Mouse (Mus musculus): ENCODE measurements around the gene Alpk3. TPM values are rescaled to one million over a fixed set of nuclear protein-coding genes. Genes with fewer than 3 reads are reported as not detected.

The Alpk3 gene
- polyA plus RNA-seq (2015; fragmentation: Nextera tagmentation; extraction: Ambion mirVana): 0.05 and 0.06 TPM in 2 replicates

GRCm38 (mm10) chr7:81057471-81057870 is at the start of gene Alpk3:
Gene Alpk3, plus strand, starts transcription at chr7:81057600.
- ATAC-seq: no peak
- no peaks in the 10 kb centered on the region for H3K27me3 ChIP-seq (replicated peaks; ENCODE audit: control insufficient read depth, insufficient read depth, low read length)
- H3K27ac ChIP-seq (ENCODE audit: low read length): no peak within 1 kb of the TSS
- H3K9me3 ChIP-seq (ENCODE audit: control insufficient read depth, low read length): no peaks in the 10 kb centered on the region
- H3K9ac ChIP-seq (replicated peaks; ENCODE audit: low read depth, low read length): no peak within 1 kb of the TSS
- H3K4me2 ChIP-seq (ENCODE audit: low read length): no peak within 1 kb of the TSS
- H3K36me3 ChIP-seq (ENCODE audit: control insufficient read depth, insufficient read depth): no peaks in the 10 kb centered on the region
- H3K4me3 ChIP-seq (replicated peaks; ENCODE audit: low read length): no peak within 1 kb of the TSS
- 49% methylated on average over 27 of the region's 27 CpGs for WGBS
- H3K4me1 ChIP-seq (replicated peaks; ENCODE audit: control insufficient read depth, insufficient read depth, low read length): no peaks in the 10 kb centered on the region

GRCm38 (mm10) chr7:81008285-81008684 is 49.1 kb upstream of the Alpk3 start:
- Histone ChIP-seq H3K9ac (replicated peaks; ENCODE audit: low read depth, low read length) (no peak overlapping the region), H3K27ac (ENCODE audit: low read length) (no peak overlapping the region), H3K4me2 (ENCODE audit: low read length) (no peak overlapping the region), H3K9me3 (ENCODE audit: control insufficient read depth, low read length) (no peaks in the 10 kb centered on the region), H3K4me3 (replicated peaks; ENCODE audit: low read length) (no peak overlapping the region), H3K27me3 (replicated peaks; ENCODE audit: control insufficient read depth, insufficient read depth, low read length) (no peaks in the 10 kb centered on the region), H3K4me1 (replicated peaks; ENCODE audit: control insufficient read depth, insufficient read depth, low read length) (no peaks in the 10 kb centered on the region), H3K36me3 (ENCODE audit: control insufficient read depth, insufficient read depth) (peaks cover 2% of the 10 kb centered on the region; the same call in 1 of the 2 replicates)
- 83% methylated on average over 3 of the region's 3 CpGs for WGBS
- ATAC-seq: no peak

GRCm38 (mm10) chr7:81011576-81011975 is 45.8 kb upstream of the Alpk3 start:
- WGBS: 95% methylated on average over 3 of the region's 3 CpGs
- Histone ChIP-seq H3K4me2 (ENCODE audit: low read length) (no peak overlapping the region), H3K9ac (replicated peaks; ENCODE audit: low read depth, low read length) (no peak overlapping the region), H3K36me3 (ENCODE audit: control insufficient read depth, insufficient read depth) (peaks cover 2% of the 10 kb centered on the region; the same call in 1 of the 2 replicates), H3K27me3 (replicated peaks; ENCODE audit: control insufficient read depth, insufficient read depth, low read length) (no peaks in the 10 kb centered on the region), H3K4me3 (replicated peaks; ENCODE audit: low read length) (no peak overlapping the region), H3K4me1 (replicated peaks; ENCODE audit: control insufficient read depth, insufficient read depth, low read length) (no peaks in the 10 kb centered on the region), H3K9me3 (ENCODE audit: control insufficient read depth, low read length) (no peaks in the 10 kb centered on the region), H3K27ac (ENCODE audit: low read length) (no peak overlapping the region)
- no peak for ATAC-seq

GRCm38 (mm10) chr7:81020307-81020706 is 37.1 kb upstream of the Alpk3 start:
- no peak overlapping the region for H3K9ac ChIP-seq (replicated peaks; ENCODE audit: low read depth, low read length)
- peaks cover 20% of the 10 kb centered on the region for H3K36me3 ChIP-seq (ENCODE audit: control insufficient read depth, insufficient read depth)
- no peak overlapping the region for H3K4me2 ChIP-seq (ENCODE audit: low read length)
- 52% methylated on average over 11 of the region's 11 CpGs for WGBS
- H3K9me3 ChIP-seq (ENCODE audit: control insufficient read depth, low read length): no peaks in the 10 kb centered on the region
- no peak for ATAC-seq
- H3K27me3 ChIP-seq (replicated peaks; ENCODE audit: control insufficient read depth, insufficient read depth, low read length): no peaks in the 10 kb centered on the region
- no peak overlapping the region for H3K4me3 ChIP-seq (replicated peaks; ENCODE audit: low read length)
- no peaks in the 10 kb centered on the region for H3K4me1 ChIP-seq (replicated peaks; ENCODE audit: control insufficient read depth, insufficient read depth, low read length)
- no peak overlapping the region for H3K27ac ChIP-seq (ENCODE audit: low read length)

GRCm38 (mm10) chr7:81022731-81023130 is 34.7 kb upstream of the Alpk3 start:
- Histone ChIP-seq H3K36me3 (ENCODE audit: control insufficient read depth, insufficient read depth) (peaks cover 28% of the 10 kb centered on the region), H3K4me3 (replicated peaks; ENCODE audit: low read length) (no peak overlapping the region), H3K27ac (ENCODE audit: low read length) (no peak overlapping the region), H3K4me2 (ENCODE audit: low read length) (no peak overlapping the region), H3K4me1 (replicated peaks; ENCODE audit: control insufficient read depth, insufficient read depth, low read length) (no peaks in the 10 kb centered on the region), H3K27me3 (replicated peaks; ENCODE audit: control insufficient read depth, insufficient read depth, low read length) (no peaks in the 10 kb centered on the region), H3K9me3 (ENCODE audit: control insufficient read depth, low read length) (no peaks in the 10 kb centered on the region), H3K9ac (replicated peaks; ENCODE audit: low read depth, low read length) (no peak overlapping the region)
- ATAC-seq: no peak

- WGBS: 59% methylated on average over 5 of the region's 5 CpGs
- no peak overlapping the region for H3K4me2 ChIP-seq (ENCODE audit: low read length)
- no peaks in the 10 kb centered on the region for H3K27me3 ChIP-seq (replicated peaks; ENCODE audit: control insufficient read depth, insufficient read depth, low read length)
- ATAC-seq: no peak
- no peak overlapping the region for H3K4me3 ChIP-seq (replicated peaks; ENCODE audit: low read length)
- no peak overlapping the region for H3K9ac ChIP-seq (replicated peaks; ENCODE audit: low read depth, low read length)
- H3K4me1 ChIP-seq (replicated peaks; ENCODE audit: control insufficient read depth, insufficient read depth, low read length): no peaks in the 10 kb centered on the region
- peaks cover 28% of the 10 kb centered on the region for H3K36me3 ChIP-seq (ENCODE audit: control insufficient read depth, insufficient read depth)
- H3K27ac ChIP-seq (ENCODE audit: low read length): no peak overlapping the region
- no peaks in the 10 kb centered on the region for H3K9me3 ChIP-seq (ENCODE audit: control insufficient read depth, low read length)
These were observed 33.3 kb upstream of the Alpk3 start for GRCm38 (mm10) chr7:81024118-81024517.

- no peak overlapping the region for H3K4me2 ChIP-seq (ENCODE audit: low read length)
- no peak for ATAC-seq
- H3K27ac ChIP-seq (ENCODE audit: low read length): no peak overlapping the region
- H3K9me3 ChIP-seq (ENCODE audit: control insufficient read depth, low read length): no peaks in the 10 kb centered on the region
- WGBS: 93% methylated on average over 9 of the region's 9 CpGs
- peaks cover 29% of the 10 kb centered on the region for H3K36me3 ChIP-seq (ENCODE audit: control insufficient read depth, insufficient read depth)
- H3K27me3 ChIP-seq (replicated peaks; ENCODE audit: control insufficient read depth, insufficient read depth, low read length): no peaks in the 10 kb centered on the region
- H3K4me3 ChIP-seq (replicated peaks; ENCODE audit: low read length): no peak overlapping the region
- H3K4me1 ChIP-seq (replicated peaks; ENCODE audit: control insufficient read depth, insufficient read depth, low read length): no peaks in the 10 kb centered on the region
- no peak overlapping the region for H3K9ac ChIP-seq (replicated peaks; ENCODE audit: low read depth, low read length)
These were observed 32.7 kb upstream of the Alpk3 start for GRCm38 (mm10) chr7:81024651-81025050.

- H3K9me3 ChIP-seq (ENCODE audit: control insufficient read depth, low read length): no peaks in the 10 kb centered on the region
- no peak overlapping the region for H3K9ac ChIP-seq (replicated peaks; ENCODE audit: low read depth, low read length)
- no peak for ATAC-seq
- peaks cover 39% of the 10 kb centered on the region for H3K36me3 ChIP-seq (ENCODE audit: control insufficient read depth, insufficient read depth)
- H3K4me2 ChIP-seq (ENCODE audit: low read length): no peak overlapping the region
- H3K4me1 ChIP-seq (replicated peaks; ENCODE audit: control insufficient read depth, insufficient read depth, low read length): no peaks in the 10 kb centered on the region
- WGBS: 97% methylated on average over 2 of the region's 2 CpGs
- no peak overlapping the region for H3K4me3 ChIP-seq (replicated peaks; ENCODE audit: low read length)
- H3K27me3 ChIP-seq (replicated peaks; ENCODE audit: control insufficient read depth, insufficient read depth, low read length): no peaks in the 10 kb centered on the region
- no peak overlapping the region for H3K27ac ChIP-seq (ENCODE audit: low read length)
These were observed 31.6 kb upstream of the Alpk3 start for GRCm38 (mm10) chr7:81025751-81026150.

- WGBS: 74% methylated on average over 2 of the region's 2 CpGs
- H3K36me3 ChIP-seq (ENCODE audit: control insufficient read depth, insufficient read depth): peaks cover 29% of the 10 kb centered on the region
These were observed 17.7 kb upstream of the Alpk3 start for GRCm38 (mm10) chr7:81039711-81040110.

GRCm38 (mm10) chr7:81043023-81043620 is 14.3 kb upstream of the Alpk3 start:
- Histone ChIP-seq H3K9me3 (ENCODE audit: control insufficient read depth, low read length) (no peaks in the 10 kb centered on the region), H3K27me3 (replicated peaks; ENCODE audit: control insufficient read depth, insufficient read depth, low read length) (no peaks in the 10 kb centered on the region), H3K4me1 (replicated peaks; ENCODE audit: control insufficient read depth, insufficient read depth, low read length) (0 out of 2 replicates have a peak, but pooled peaks cover 2% of the 10 kb centered on the region), H3K27ac (ENCODE audit: low read length) (peak overlapping the region; percentile 3; the same call in 1 of the 2 replicates), H3K4me3 (replicated peaks; ENCODE audit: low read length) (no peak overlapping the region), H3K9ac (replicated peaks; ENCODE audit: low read depth, low read length) (no peak overlapping the region), H3K36me3 (ENCODE audit: control insufficient read depth, insufficient read depth) (peaks cover 29% of the 10 kb centered on the region), H3K4me2 (ENCODE audit: low read length) (no peak overlapping the region)
- peak; percentile 67 for ATAC-seq
- WGBS: 39% methylated on average over 5 of the region's 5 CpGs

More at GRCm38 (mm10) chr7:81039711-81040110, 17.7 kb upstream of the Alpk3 start:
- Histone ChIP-seq H3K27ac (ENCODE audit: low read length) (no peak overlapping the region), H3K4me2 (ENCODE audit: low read length) (no peak overlapping the region), H3K9ac (replicated peaks; ENCODE audit: low read depth, low read length) (no peak overlapping the region), H3K27me3 (replicated peaks; ENCODE audit: control insufficient read depth, insufficient read depth, low read length) (no peaks in the 10 kb centered on the region), H3K4me1 (replicated peaks; ENCODE audit: control insufficient read depth, insufficient read depth, low read length) (0 out of 2 replicates have a peak, but pooled peaks cover 2% of the 10 kb centered on the region), H3K4me3 (replicated peaks; ENCODE audit: low read length) (no peak overlapping the region), H3K9me3 (ENCODE audit: control insufficient read depth, low read length) (no peaks in the 10 kb centered on the region)
- ATAC-seq: no peak

Data from forebrain, embryonic 16.5 days (tissue).